Mouse (Mus musculus): ENCODE measurements around the gene Tpcn2. TPM values are rescaled to one million over a fixed set of nuclear protein-coding genes. Genes with fewer than 3 reads are reported as not detected.
A peak's percentile ranks its signal among the peaks of the same experiment; 100 is the strongest.

Gene Tpcn2
- total RNA-seq, 2 experiments from 2014 or later: 12.9 to 13.0 TPM

GRCm38 (mm10) chr7:145206801-145207200, 77.0 kb downstream of the Tpcn2 start:
- no peak for DNase-seq (ENCODE audit: low spot score in 2 of 2)

DNA sequence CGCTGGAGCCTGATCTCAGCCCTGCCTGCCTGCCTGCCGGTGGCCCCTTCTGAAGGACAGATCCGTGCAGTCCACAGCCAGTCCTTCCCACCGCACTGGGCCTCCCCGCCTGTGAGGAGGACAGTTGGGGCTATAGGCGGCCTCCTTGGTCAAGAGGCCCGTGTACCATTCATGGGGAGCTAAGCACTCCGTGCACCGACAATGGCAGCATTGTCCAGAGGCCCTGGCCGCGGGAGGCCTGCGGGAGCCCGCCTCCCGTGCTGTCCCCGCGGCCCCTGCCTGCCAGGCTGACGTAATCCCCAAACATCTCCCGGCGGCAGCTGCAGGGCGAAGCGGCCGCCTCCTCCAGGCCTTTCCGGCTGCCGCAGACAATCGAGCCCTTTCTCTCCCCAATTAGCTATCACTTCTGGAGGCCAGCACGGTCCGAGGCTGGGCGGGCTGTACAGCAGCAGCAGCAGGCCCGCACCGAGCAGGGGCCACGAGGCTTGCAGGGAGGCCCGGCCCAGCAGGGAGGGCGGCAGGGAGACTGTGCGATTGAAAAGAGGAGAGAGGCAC, 77.7 kb downstream of the Tpcn2 start:
- peak; percentile 63 to 65 for DNase-seq (ENCODE audit: low spot score in 2 of 2)

- no peak for DNase-seq (ENCODE audit: low spot score in 2 of 2)
These were observed 78.4 kb downstream of the Tpcn2 start for GRCm38 (mm10) chr7:145205363-145205902.

- no peak for DNase-seq (ENCODE audit: low spot score in 2 of 2)
These were observed 84.1 kb downstream of the Tpcn2 start for GRCm38 (mm10) chr7:145199711-145200110.

GRCm38 (mm10) chr7:145198223-145198714, 85.5 kb downstream of the Tpcn2 start:
- DNase-seq (ENCODE audit: low spot score in 2 of 2): no peak

DNA sequence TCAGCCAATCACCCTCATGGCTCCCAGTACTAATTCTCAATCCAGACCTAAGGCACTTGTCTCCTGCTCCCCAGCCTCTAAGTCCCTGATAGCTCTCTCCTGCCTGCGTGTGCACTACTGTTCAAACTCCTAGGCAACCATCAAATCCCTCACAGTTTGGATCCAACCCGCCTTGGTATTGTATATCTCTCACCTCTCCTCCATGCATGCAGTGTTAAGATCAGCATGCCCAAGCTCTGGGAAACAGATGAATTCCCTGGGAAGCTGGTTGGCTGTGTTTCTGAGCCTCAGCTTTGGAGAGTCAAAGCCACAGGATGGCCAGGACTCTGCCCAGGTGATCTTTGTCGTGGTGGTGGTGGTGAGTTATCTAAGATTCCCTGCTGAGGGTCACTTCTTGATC, 86.1 kb downstream of the Tpcn2 start:
- no peak for DNase-seq (ENCODE audit: low spot score in 2 of 2)

DNA sequence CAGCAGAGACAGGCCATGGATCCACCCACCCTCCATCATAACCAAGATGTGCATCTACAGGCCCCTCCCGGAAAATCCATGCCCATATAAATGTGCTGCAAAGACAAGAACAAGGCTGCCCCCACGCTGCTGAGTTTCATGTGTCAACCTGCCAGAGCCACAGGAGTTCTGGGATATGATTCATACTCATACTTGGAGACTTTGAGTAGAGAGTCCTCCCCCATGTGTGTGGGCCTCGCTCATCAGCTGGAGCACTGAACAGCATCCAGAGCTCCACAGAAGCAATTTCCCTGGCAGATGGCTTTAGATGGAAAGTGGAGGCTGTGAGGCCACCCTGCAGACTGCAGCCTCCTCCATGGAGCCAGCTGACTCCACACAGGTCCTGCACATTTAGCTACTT, 86.8 kb downstream of the Tpcn2 start:
- no peak for DNase-seq (ENCODE audit: low spot score in 2 of 2)

DNA sequence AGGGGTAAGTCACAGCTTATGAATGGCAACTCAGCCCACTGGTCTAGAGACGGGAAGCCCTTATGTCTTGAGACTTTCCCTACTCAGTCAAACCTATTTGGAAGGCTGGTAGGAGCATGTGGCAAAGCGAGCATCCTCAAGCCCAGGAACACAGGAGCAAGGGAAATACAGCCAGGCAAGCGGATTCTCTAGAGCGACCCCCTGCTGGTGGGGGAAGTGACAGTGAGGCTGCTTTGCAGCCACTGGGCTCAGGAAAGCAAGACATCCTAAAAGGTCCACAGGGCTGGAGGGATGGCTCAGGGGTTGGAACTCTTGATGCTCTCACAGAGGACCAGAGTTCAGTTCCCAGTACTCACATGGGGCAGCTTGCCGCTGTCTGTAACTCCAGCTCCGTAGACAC, 87.5 kb downstream of the Tpcn2 start:
- no peak for DNase-seq (ENCODE audit: low spot score in 2 of 2)

DNA sequence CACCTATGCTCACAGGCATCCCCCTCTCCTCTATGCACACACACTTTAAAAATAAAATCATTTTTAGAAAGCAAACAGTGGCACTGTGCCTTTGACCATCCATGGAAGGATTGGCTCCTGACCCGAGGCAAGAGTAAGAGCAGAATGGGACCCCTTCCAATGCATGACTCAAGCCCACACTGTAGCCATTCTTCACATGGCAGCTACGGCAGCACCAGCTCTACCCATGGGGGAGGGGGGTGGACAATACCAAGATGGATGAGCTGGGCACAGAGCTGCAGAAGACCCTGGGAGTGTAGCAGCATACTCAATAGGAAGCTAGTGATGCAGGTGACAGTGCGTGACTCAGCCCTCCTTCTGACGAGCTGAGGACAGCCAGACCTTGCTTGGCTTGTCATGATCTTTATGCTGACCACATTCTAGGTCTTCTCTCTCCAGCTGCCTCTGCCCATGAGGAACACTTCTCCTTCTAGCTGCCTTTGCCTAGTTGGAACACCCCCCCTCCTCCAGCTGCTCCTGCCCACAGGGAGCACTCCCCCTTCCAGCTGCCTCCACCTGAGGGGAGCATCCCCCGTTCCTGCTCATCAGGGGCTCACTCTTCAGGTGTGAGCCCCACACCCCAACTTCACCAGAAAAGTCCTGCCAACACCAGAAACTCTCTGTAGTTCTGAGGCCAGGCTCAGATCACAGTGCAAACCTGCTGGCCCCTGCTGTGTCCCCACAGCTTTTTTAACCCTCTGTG, 88.5 kb downstream of the Tpcn2 start:
- no peak for DNase-seq (ENCODE audit: low spot score in 2 of 2)

- DNase-seq (ENCODE audit: low spot score in 2 of 2): peak; percentile 30 to 40
These were observed 89.2 kb downstream of the Tpcn2 start for GRCm38 (mm10) chr7:145194455-145195161.

DNA sequence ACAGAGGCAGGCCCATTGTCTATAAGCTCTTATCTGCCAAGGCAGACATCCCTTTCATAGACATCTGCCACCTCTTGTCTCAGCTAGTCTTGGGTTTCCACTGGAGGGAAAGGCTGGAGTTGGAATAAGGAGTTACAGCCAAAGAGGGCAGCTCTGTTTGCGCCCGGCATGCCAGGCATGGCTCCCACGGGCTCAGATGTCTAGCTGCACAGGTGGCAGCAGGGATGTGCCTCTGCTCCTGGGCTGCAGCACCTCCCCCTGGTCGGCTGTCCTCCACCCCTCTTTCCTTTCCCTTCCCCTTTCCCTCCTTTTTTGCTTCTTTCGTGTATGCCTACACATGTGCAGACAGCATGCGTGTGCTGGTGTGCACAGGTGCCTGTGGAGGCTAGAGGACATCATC, 91.0 kb downstream of the Tpcn2 start:
- no peak for DNase-seq (ENCODE audit: low spot score in 2 of 2)

DNA sequence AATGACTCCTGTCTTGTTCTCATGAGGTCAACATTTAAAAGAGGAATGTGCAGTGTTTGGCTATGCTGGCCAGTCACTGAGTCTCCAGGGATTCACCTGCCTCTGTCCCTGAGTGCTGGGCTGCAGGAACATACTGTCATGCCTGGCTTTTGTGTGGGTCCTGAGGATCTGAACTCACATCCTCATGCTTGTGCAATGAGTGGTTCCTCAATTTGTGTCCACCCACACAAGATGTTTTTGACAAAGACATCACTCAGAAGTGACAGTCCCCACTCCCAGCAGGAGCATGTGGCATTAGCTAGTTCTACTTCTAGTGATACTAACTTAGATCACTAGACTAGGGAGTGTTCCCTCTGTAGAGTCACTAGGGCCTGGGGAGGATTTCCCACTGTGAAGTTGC, 93.3 kb downstream of the Tpcn2 start:
- no peak for DNase-seq (ENCODE audit: low spot score in 2 of 2)

GRCm38 (mm10) chr7:145189342-145189741, 94.5 kb downstream of the Tpcn2 start:
- DNase-seq (ENCODE audit: low spot score in 2 of 2): no peak

GRCm38 (mm10) chr7:145187802-145188201, 96.0 kb downstream of the Tpcn2 start:
- no peak for DNase-seq (ENCODE audit: low spot score in 2 of 2)

- no peak for DNase-seq (ENCODE audit: low spot score in 2 of 2)
These were observed 101.4 kb downstream of the Tpcn2 start for GRCm38 (mm10) chr7:145182388-145182787.

DNA sequence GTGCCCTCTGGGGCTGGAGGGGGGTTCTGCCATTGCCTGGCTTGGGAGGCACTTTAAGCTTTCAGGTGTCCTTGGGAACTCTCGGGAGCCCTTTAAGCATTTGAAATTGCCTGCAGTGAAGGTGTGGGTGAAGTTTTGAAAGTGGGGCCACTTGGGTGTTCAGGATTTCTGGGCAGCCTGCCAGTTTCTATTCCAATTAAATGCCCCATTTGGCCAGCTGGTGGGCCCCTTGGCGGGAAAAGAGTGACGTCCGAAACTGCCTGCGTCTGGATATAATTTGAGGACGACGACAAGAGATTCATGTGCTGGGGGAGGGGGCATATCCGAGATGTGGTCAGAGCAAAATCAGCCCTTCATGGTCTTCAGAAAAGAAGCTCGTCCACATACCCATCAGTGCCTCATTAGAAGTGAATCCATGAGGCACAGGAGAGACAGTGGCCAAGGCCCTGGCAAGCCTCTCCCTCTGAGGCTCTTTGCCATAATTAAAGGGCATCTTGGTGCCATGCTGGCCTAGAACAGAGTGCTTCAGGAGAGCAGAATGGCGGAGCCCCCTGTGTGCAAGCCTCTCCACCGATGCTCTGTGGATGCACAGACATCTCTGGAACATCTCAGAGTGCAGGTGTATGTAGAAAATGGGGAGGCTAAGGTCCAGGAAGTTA, 102.3 kb downstream of the Tpcn2 start:
- no peak for DNase-seq (ENCODE audit: low spot score in 2 of 2)

DNA sequence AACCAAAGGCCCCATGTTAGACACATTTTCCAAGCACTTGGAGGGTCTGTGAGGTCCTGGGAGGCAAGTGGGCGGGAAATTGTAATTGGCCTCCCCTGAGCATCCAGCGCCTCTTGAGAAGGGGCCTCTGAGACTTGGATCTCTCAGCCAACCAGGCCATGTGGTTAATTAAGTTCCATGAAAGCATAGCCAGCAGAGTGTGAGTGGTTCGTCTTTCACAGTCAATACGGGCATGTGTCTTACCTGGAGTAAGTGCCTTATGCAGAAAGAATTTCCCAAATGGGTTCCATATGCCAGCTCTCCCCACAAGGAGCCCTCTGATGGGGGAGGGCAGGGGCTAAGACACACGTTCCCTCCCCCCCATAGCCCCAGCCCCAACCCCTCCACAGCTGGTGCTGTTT, 104.1 kb downstream of the Tpcn2 start:
- no peak for DNase-seq (ENCODE audit: low spot score in 2 of 2)

GRCm38 (mm10) chr7:145176750-145177589, 106.8 kb downstream of the Tpcn2 start:
- DNase-seq (ENCODE audit: low spot score in 2 of 2): no peak

- DNase-seq (ENCODE audit: low spot score in 2 of 2): no peak
These were observed 110.2 kb downstream of the Tpcn2 start for GRCm38 (mm10) chr7:145173563-145173962.

GRCm38 (mm10) chr7:145173116-145173515, 110.7 kb downstream of the Tpcn2 start:
- no peak for DNase-seq (ENCODE audit: low spot score in 2 of 2)
